Mouse (Mus musculus): ENCODE measurements around the gene D630003M21Rik.

DNA sequence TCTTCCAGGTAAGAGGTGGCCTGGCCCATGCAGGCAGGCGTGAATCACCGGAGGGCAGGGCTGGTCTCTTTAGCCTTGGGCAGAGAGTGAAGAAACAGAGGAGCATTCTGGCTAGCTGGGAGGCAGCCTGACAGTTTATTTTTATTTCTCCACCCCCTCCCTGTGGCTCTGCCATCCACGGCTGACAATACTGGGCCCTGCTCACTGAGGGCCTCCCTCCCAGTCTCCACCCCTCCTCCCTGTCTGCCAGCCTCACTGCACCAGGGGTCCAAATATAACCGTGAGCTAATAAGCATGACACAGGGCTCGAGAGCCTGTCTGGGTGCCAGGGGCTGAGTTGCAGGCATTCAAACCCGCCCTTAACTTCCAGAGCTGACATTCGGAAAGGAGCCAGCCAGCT lies 89.4 kb downstream of the D630003M21Rik start:
- TF ChIP-seq CEBPB (IDR thresholded peaks at IDR 0.05; ENCODE audit: insufficient read depth, poor library complexity, severe bottlenecking): no peak
- TF ChIP-seq POLR2A (IDR thresholded peaks at IDR 0.05; ENCODE audit: insufficient read length, low read depth): peak; percentile 23
- TF ChIP-seq POLR2AphosphoS2 (IDR thresholded peaks at IDR 0.05; ENCODE audit: insufficient read length, low read depth): no peak
- TF ChIP-seq USF1 (IDR thresholded peaks at IDR 0.05; ENCODE audit: low read depth): no peak
- TF ChIP-seq MAX (IDR thresholded peaks at IDR 0.05; ENCODE audit: low read depth): no peak
- peak in 1 of 3 experiments; percentile 42 for TF ChIP-seq MYOD1 (IDR thresholded peaks at IDR 0.05; ENCODE audit: control insufficient read depth in 1 of 3, insufficient read length in 2 of 3, low read depth in 2 of 3)
- no peak for TF ChIP-seq REST (IDR thresholded peaks at IDR 0.05; ENCODE audit: insufficient read depth, insufficient read length)
- no peak for TF ChIP-seq TCF12 (IDR thresholded peaks at IDR 0.05; ENCODE audit: insufficient read depth, poor library complexity, severe bottlenecking)

Measured in myocyte (in vitro differentiated cells).